Mouse (Mus musculus): ENCODE measurements at regions not wholly inside any gene's neighbourhood (a gene's known extent, or its start where the extent isn't known, plus 50 kb on each side); places are given as distances from the start of the nearest gene placed in this dataset.

- no peak overlapping the region for H3K4me2 ChIP-seq (replicated peaks; ENCODE audit: low read depth)
- no peak overlapping the region for H3K9ac ChIP-seq (ENCODE audit: low read length)
- H3K4me3 ChIP-seq (ENCODE audit: low read depth, low read length) = no peak overlapping the region
- no peaks in the 10 kb centered on the region for H3K9me3 ChIP-seq (ENCODE audit: control insufficient read depth, low read length)
- no peaks in the 10 kb centered on the region for H3K27me3 ChIP-seq (ENCODE audit: control insufficient read depth, insufficient read depth, low read length)
- no peak for TF ChIP-seq CTCF (IDR thresholded peaks at IDR 0.05; ENCODE audit: low read depth)
- no peak for TF ChIP-seq EP300 (optimal IDR thresholded peaks at IDR 0.05)
- DNase-seq (ENCODE audit: low spot score) (no peak), ATAC-seq (ENCODE audit: low FRiP score, low TSS enrichment) (no peak)
- 83% methylated on average over 4 of the region's 4 CpGs for WGBS
- no peaks in the 10 kb centered on the region for H3K4me1 ChIP-seq (replicated peaks; ENCODE audit: control insufficient read depth, insufficient read depth)
- H3K36me3 ChIP-seq (ENCODE audit: control insufficient read depth, insufficient read depth, low read length) = no peaks in the 10 kb centered on the region
- no peak overlapping the region for H3K27ac ChIP-seq (replicated peaks)
These were observed 93.6 kb upstream of the Ifngr1 start for GRCm38 (mm10) chr10:19498112-19498511.

GRCm38 (mm10) chr10:19502874-19503273 is 88.9 kb upstream of the Ifngr1 start:
- no peak overlapping the region for H3K4me2 ChIP-seq (replicated peaks; ENCODE audit: low read depth)
- H3K9me3 ChIP-seq (ENCODE audit: control insufficient read depth, low read length) = no peaks in the 10 kb centered on the region
- no peak overlapping the region for H3K4me3 ChIP-seq (ENCODE audit: low read depth, low read length)
- no peak for DNase-seq (ENCODE audit: low spot score)
- H3K27me3 ChIP-seq (ENCODE audit: control insufficient read depth, insufficient read depth, low read length) = no peaks in the 10 kb centered on the region
- 80% methylated on average over 4 of the region's 4 CpGs for WGBS
- H3K27ac ChIP-seq (replicated peaks) = no peak overlapping the region
- no peak for TF ChIP-seq EP300 (optimal IDR thresholded peaks at IDR 0.05)
- ATAC-seq (ENCODE audit: low FRiP score, low TSS enrichment) = no peak
- no peak overlapping the region for H3K9ac ChIP-seq (ENCODE audit: low read length)
- H3K4me1 ChIP-seq (replicated peaks; ENCODE audit: control insufficient read depth, insufficient read depth) = no peaks in the 10 kb centered on the region
- H3K36me3 ChIP-seq (ENCODE audit: control insufficient read depth, insufficient read depth, low read length) = no peaks in the 10 kb centered on the region

- ATAC-seq (ENCODE audit: low FRiP score, low TSS enrichment) (no peak), DNase-seq (ENCODE audit: low spot score) (no peak)
- Histone ChIP-seq H3K4me2 (replicated peaks; ENCODE audit: low read depth) (no peak overlapping the region), H3K9ac (ENCODE audit: low read length) (no peak overlapping the region), H3K27me3 (ENCODE audit: control insufficient read depth, insufficient read depth, low read length) (no peaks in the 10 kb centered on the region), H3K36me3 (ENCODE audit: control insufficient read depth, insufficient read depth, low read length) (no peaks in the 10 kb centered on the region), H3K4me1 (replicated peaks; ENCODE audit: control insufficient read depth, insufficient read depth) (no peaks in the 10 kb centered on the region), H3K4me3 (ENCODE audit: low read depth, low read length) (no peak overlapping the region), H3K27ac (replicated peaks) (no peak overlapping the region), H3K9me3 (ENCODE audit: control insufficient read depth, low read length) (no peaks in the 10 kb centered on the region)
- TF ChIP-seq CTCF (IDR thresholded peaks at IDR 0.05; ENCODE audit: low read depth) (no peak), EP300 (optimal IDR thresholded peaks at IDR 0.05) (no peak)
- 53% methylated on average over 8 of the region's 8 CpGs for WGBS
These were observed 87.6 kb upstream of the Ifngr1 start for GRCm38 (mm10) chr10:19503846-19504765.

- ATAC-seq (ENCODE audit: low FRiP score, low TSS enrichment) = no peak
- TF ChIP-seq CTCF (IDR thresholded peaks at IDR 0.05; ENCODE audit: low read depth) (no peak), EP300 (optimal IDR thresholded peaks at IDR 0.05) (no peak)
These were observed 86.6 kb upstream of the Ifngr1 start for GRCm38 (mm10) chr10:19505174-19505573.

GRCm38 (mm10) chr10:19505979-19506378 is 85.8 kb upstream of the Ifngr1 start:
- DNase-seq (ENCODE audit: low spot score) = no peak

More at GRCm38 (mm10) chr10:19505174-19505573, 86.6 kb upstream of the Ifngr1 start:
- Histone ChIP-seq H3K36me3 (ENCODE audit: control insufficient read depth, insufficient read depth, low read length) (no peaks in the 10 kb centered on the region), H3K4me1 (replicated peaks; ENCODE audit: control insufficient read depth, insufficient read depth) (no peaks in the 10 kb centered on the region), H3K27me3 (ENCODE audit: control insufficient read depth, insufficient read depth, low read length) (no peaks in the 10 kb centered on the region), H3K4me2 (replicated peaks; ENCODE audit: low read depth) (no peak overlapping the region), H3K4me3 (ENCODE audit: low read depth, low read length) (no peak overlapping the region), H3K9me3 (ENCODE audit: control insufficient read depth, low read length) (no peaks in the 10 kb centered on the region), H3K9ac (ENCODE audit: low read length) (no peak overlapping the region), H3K27ac (replicated peaks) (no peak overlapping the region)
- no peak for DNase-seq (ENCODE audit: low spot score)
- 94% methylated on average over 1 of the region's 1 CpGs for WGBS

GRCm38 (mm10) chr10:19506434-19506833 is 85.3 kb upstream of the Ifngr1 start:
- no peaks in the 10 kb centered on the region for H3K4me1 ChIP-seq (replicated peaks; ENCODE audit: control insufficient read depth, insufficient read depth)
- no peak overlapping the region for H3K9ac ChIP-seq (ENCODE audit: low read length)
- TF ChIP-seq EP300 (optimal IDR thresholded peaks at IDR 0.05) (no peak), CTCF (IDR thresholded peaks at IDR 0.05; ENCODE audit: low read depth) (no peak)
- H3K9me3 ChIP-seq (ENCODE audit: control insufficient read depth, low read length) = no peaks in the 10 kb centered on the region
- no peak overlapping the region for H3K27ac ChIP-seq (replicated peaks)
- no peak for DNase-seq (ENCODE audit: low spot score)
- H3K4me2 ChIP-seq (replicated peaks; ENCODE audit: low read depth) = no peak overlapping the region
- H3K36me3 ChIP-seq (ENCODE audit: control insufficient read depth, insufficient read depth, low read length) = no peaks in the 10 kb centered on the region
- H3K4me3 ChIP-seq (ENCODE audit: low read depth, low read length) = no peak overlapping the region
- no peaks in the 10 kb centered on the region for H3K27me3 ChIP-seq (ENCODE audit: control insufficient read depth, insufficient read depth, low read length)
- no peak for ATAC-seq (ENCODE audit: low FRiP score, low TSS enrichment)

More at GRCm38 (mm10) chr10:19505979-19506378, 85.8 kb upstream of the Ifngr1 start:
- Histone ChIP-seq H3K9ac (ENCODE audit: low read length) (no peak overlapping the region), H3K9me3 (ENCODE audit: control insufficient read depth, low read length) (no peaks in the 10 kb centered on the region), H3K4me2 (replicated peaks; ENCODE audit: low read depth) (no peak overlapping the region), H3K4me1 (replicated peaks; ENCODE audit: control insufficient read depth, insufficient read depth) (no peaks in the 10 kb centered on the region), H3K27ac (replicated peaks) (no peak overlapping the region), H3K4me3 (ENCODE audit: low read depth, low read length) (no peak overlapping the region), H3K36me3 (ENCODE audit: control insufficient read depth, insufficient read depth, low read length) (no peaks in the 10 kb centered on the region), H3K27me3 (ENCODE audit: control insufficient read depth, insufficient read depth, low read length) (no peaks in the 10 kb centered on the region)
- TF ChIP-seq EP300 (optimal IDR thresholded peaks at IDR 0.05) = no peak
- TF ChIP-seq CTCF (IDR thresholded peaks at IDR 0.05; ENCODE audit: low read depth) = no peak
- WGBS = 77% methylated on average over 6 of the region's 6 CpGs
- ATAC-seq (ENCODE audit: low FRiP score, low TSS enrichment) = no peak
